Mouse (Mus musculus) lung, adult 2 months (tissue): ENCODE results near the gene Tpbpa.

ENCODE experiments used
- CTCF ChIP-seq: fragments of 200-500 bp; IDR thresholded peaks from 2 replicates; pipeline ENCODE4 v1.5.1; 2011; ENCODE audit warnings: mild to moderate bottlenecking, low read length, control low read depth; ENCODE audit not compliant: insufficient read depth
- POLR2A ChIP-seq: fragments of 200-500 bp; IDR thresholded peaks from 2 replicates; pipeline ENCODE4 v1.6.1; 2011; ENCODE audit warnings: low read depth, mild to moderate bottlenecking, control low read depth, low read length, borderline replicate concordance; ENCODE audit errors: extremely low read depth

DNA sequence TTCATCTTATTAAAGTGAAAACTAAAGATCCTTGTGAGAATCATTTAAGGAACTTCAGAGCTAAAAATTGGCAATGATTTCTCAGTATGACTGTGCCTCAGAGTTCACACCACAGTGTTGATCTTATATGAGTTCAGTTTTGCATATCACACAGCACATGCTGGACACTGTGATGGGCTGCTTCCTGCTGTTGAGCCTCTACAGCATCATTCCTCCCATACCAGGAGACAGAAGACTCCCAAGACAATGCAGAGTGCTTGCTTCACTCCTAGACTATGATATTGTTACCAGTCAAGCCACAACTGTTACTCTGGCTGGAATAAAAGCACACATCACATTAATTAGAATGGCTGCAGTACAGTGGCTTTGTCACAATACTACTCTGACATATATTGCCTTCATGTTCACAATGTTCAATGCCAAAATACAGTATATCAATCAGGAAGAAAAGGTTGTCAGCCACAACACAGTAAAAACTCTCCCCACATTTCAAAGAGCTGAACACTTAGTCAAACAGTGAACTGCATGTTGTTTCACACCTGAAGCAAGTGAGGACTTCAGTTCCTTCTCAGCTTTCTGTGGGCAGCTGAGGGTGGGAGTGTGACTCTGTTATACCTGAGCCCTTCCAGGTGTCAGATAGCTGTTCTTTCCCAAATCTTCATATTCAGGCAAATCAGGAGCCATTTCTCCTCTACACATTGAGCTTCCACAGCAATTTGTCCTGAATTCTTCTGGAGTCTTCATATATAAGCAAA is 46.2 kb downstream of the Tpbpa start:
- no peak for TF ChIP-seq POLR2A
- no peak for TF ChIP-seq CTCF
